In the genomic region with DNA sequence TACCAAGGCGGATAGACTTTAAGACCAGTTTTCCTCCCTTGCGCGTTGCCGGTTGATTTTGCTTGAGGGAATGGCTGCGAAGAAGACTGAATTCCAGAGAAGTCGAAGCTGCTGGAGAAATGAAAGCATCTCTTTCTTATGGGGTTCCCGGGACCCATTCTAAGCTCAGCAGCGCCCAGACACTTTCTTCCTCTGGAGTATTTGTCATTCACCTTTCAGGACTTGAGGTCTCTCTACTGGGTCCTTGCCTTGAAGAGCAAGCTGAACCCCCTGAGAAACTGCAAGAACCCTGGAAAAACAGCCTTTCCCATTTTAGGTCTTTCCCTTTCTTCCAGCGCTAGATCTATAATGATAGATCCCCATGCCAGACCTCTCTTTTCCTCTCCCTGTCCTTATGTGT, we compare ENCODE assay signal across 9 mouse cellular contexts.
A peak's percentile ranks its signal among the peaks of the same experiment; 100 is the strongest.
DNase-seq lines count a peak whose midpoint lies in the region; ATAC-seq and TF ChIP-seq lines count a peak whose summit lies in the region.
"Had no signal": no experiment of that assay in that cellular context is flagged by ENCODE, and none has a peak within 500 bp of the region (broad histone marks: within the 10 kb centered on the region; RNA-seq: fewer than 3 reads in every experiment).

No protein-coding gene starts in this region.

- no peak for DNase-seq in layer of hippocampus, adult 2 months (ENCODE audit: low spot score in 2 of 2)
- DNase-seq in layer of hippocampus, postnatal 25 days (ENCODE audit: extremely low spot score in 1 of 2, low spot score in 1 of 2), result no peak
- no peak for DNase-seq in forebrain, embryonic 11.5 days (ENCODE audit: low spot score)
- no peak for DNase-seq in layer of hippocampus, postnatal 36 days
- DNase-seq in yolk sac, embryonic 10.5 days (ENCODE audit: low spot score), result no peak
- no peak for DNase-seq in cerebellum, adult 11-12 months
- DNase-seq: thymus, postnatal 36 days had no signal

- no peak overlapping the region; the same call in 1 of the 2 replicates for H3K9ac ChIP-seq in forebrain, embryonic 11.5 days (ENCODE audit: low read length)
- no peak overlapping the region for H3K9ac ChIP-seq in intestine, embryonic 15.5 days
- peak overlapping the region; percentile 56 for H3K9ac ChIP-seq in neural tube, embryonic 14.5 days (replicated peaks; ENCODE audit: low read depth, low read length)

- H3K9me3 ChIP-seq in forebrain, embryonic 11.5 days (ENCODE audit: control insufficient read depth, low read length), result no peaks in the 10 kb centered on the region
- no peaks in the 10 kb centered on the region for H3K9me3 ChIP-seq in intestine, embryonic 15.5 days
- H3K9me3 ChIP-seq in neural tube, embryonic 14.5 days (ENCODE audit: control insufficient read depth, low read length), result no peaks in the 10 kb centered on the region

- 8% methylated on average over 9 of the region's 9 CpGs for WGBS in forebrain, embryonic 11.5 days
- WGBS in intestine, embryonic 15.5 days, result 8% methylated on average over 9 of the region's 9 CpGs
- WGBS in neural tube, embryonic 14.5 days, result 10% methylated on average over 9 of the region's 9 CpGs

- ATAC-seq in forebrain, embryonic 11.5 days (replicated peaks; ENCODE audit: low FRiP score), result no peak
- no peak for ATAC-seq in intestine, embryonic 15.5 days
- ATAC-seq in neural tube, embryonic 14.5 days (ENCODE audit: low read depth), result no peak

- no peak for TF ChIP-seq CTCF in layer of hippocampus, adult 2 months (conservative IDR thresholded peaks at IDR 0.05)

- H3K4me3 ChIP-seq in layer of hippocampus, adult 2 months, result peak overlapping the region; percentile 60
- peak overlapping the region; percentile 47 for H3K4me3 ChIP-seq in forebrain, embryonic 11.5 days (ENCODE audit: low read depth, low read length)
- H3K4me3 ChIP-seq in intestine, embryonic 15.5 days (replicated peaks), result peak overlapping the region; percentile 43
- peak overlapping the region; percentile 34 for H3K4me3 ChIP-seq in neural tube, embryonic 14.5 days (ENCODE audit: low read depth, low read length)

- 0 out of 2 replicates have a peak, but pooled peaks cover 3% of the 10 kb centered on the region for H3K4me1 ChIP-seq in forebrain, embryonic 11.5 days (replicated peaks; ENCODE audit: control insufficient read depth, insufficient read depth, low read length)
- peaks cover 15% of the 10 kb centered on the region for H3K4me1 ChIP-seq in intestine, embryonic 15.5 days (replicated peaks)
- peaks cover 4% of the 10 kb centered on the region; the same call in 1 of the 2 replicates for H3K4me1 ChIP-seq in neural tube, embryonic 14.5 days (ENCODE audit: control insufficient read depth, insufficient read depth, low read length)

- H3K27ac ChIP-seq in layer of hippocampus, adult 2 months, result peak overlapping the region; percentile 80
- no peak overlapping the region for H3K27ac ChIP-seq in forebrain, embryonic 11.5 days (ENCODE audit: low read depth, low read length)
- H3K27ac ChIP-seq in intestine, embryonic 15.5 days, result no peak overlapping the region
- H3K27ac ChIP-seq in neural tube, embryonic 14.5 days (ENCODE audit: low read depth, low read length), result peak overlapping the region; percentile 57

- peak overlapping the region; percentile 81 for H3K4me2 ChIP-seq in forebrain, embryonic 11.5 days (ENCODE audit: low read depth, low read length, severe bottlenecking)
- H3K4me2 ChIP-seq in intestine, embryonic 15.5 days (replicated peaks), result peak overlapping the region; percentile 82
- H3K4me2 ChIP-seq in neural tube, embryonic 14.5 days (ENCODE audit: low read depth, low read length), result peak overlapping the region; percentile 84

- peaks cover 19% of the 10 kb centered on the region; the same call in 1 of the 2 replicates for H3K27me3 ChIP-seq in forebrain, embryonic 11.5 days (ENCODE audit: control insufficient read depth, insufficient read depth, low read length)
- peaks cover 34% of the 10 kb centered on the region for H3K27me3 ChIP-seq in intestine, embryonic 15.5 days (replicated peaks)
- H3K27me3 ChIP-seq in neural tube, embryonic 14.5 days (ENCODE audit: control insufficient read depth, insufficient read depth, low read length), result no peaks in the 10 kb centered on the region; the same call in 1 of the 2 replicates

- H3K36me3 ChIP-seq in forebrain, embryonic 11.5 days (ENCODE audit: control insufficient read depth, insufficient read depth, low read length), result no peaks in the 10 kb centered on the region
- H3K36me3 ChIP-seq in intestine, embryonic 15.5 days, result no peaks in the 10 kb centered on the region
- H3K36me3 ChIP-seq in neural tube, embryonic 14.5 days (ENCODE audit: control insufficient read depth, insufficient read depth, low read length), result no peaks in the 10 kb centered on the region

Comparison
In these comparisons a context has a peak if more than half of its experiments do, and no peak if none do; other contexts are left out.
1. H3K27ac ChIP-seq: peak in layer of hippocampus, adult 2 months (single experiment) and neural tube, embryonic 14.5 days (single experiment); none in forebrain, embryonic 11.5 days (single experiment) and intestine, embryonic 15.5 days (single experiment).
2. Peak in every context shown above with its lines, with median percentiles within 50 percentile points of each other: H3K4me3 ChIP-seq and H3K4me2 ChIP-seq.